Comparison of ENCODE assay signal across 10 mouse cellular contexts in genomic region chr2:59601452-59601851, GRCm38 (mm10).
"Had no signal": no experiment of that assay in that cellular context is flagged by ENCODE, and none has a peak within 500 bp of the region (broad histone marks: within the 10 kb centered on the region; RNA-seq: fewer than 3 reads in every experiment).

No protein-coding gene starts in this region.

- H3K27ac ChIP-seq: layer of hippocampus, adult 2 months; liver, embryonic 14.5 days; midbrain, embryonic 13.5 days; neural tube, embryonic 15.5 days; stomach, postnatal 0 days had no signal

- H3K4me3 ChIP-seq: layer of hippocampus, adult 2 months; limb, embryonic 15.5 days; midbrain, embryonic 13.5 days; neural tube, embryonic 15.5 days had no signal

- H3K9me3 ChIP-seq: limb, embryonic 15.5 days; midbrain, embryonic 13.5 days; neural tube, embryonic 15.5 days had no signal

- H3K27me3 ChIP-seq: limb, embryonic 15.5 days; neural tube, embryonic 15.5 days had no signal

- H3K36me3 ChIP-seq: limb, embryonic 15.5 days; midbrain, embryonic 13.5 days; neural tube, embryonic 15.5 days had no signal

- DNase-seq: kidney, postnatal 10 days; kidney, postnatal 4 days; lung, adult 18-20 months; thymus, postnatal 4 days had no signal
